Mouse (Mus musculus): ENCODE results near the gene Rpl22.

Rpl22 gene

GRCm38 (mm10) chr4:152338419-152339292 is 13.1 kb downstream of the Rpl22 start, which contains the start of gene Chd5:
Gene Chd5 (plus strand): TSS chr4:152338651.
- DNase-seq (ENCODE audit: low read depth, low spot score), result no peak

DNA sequence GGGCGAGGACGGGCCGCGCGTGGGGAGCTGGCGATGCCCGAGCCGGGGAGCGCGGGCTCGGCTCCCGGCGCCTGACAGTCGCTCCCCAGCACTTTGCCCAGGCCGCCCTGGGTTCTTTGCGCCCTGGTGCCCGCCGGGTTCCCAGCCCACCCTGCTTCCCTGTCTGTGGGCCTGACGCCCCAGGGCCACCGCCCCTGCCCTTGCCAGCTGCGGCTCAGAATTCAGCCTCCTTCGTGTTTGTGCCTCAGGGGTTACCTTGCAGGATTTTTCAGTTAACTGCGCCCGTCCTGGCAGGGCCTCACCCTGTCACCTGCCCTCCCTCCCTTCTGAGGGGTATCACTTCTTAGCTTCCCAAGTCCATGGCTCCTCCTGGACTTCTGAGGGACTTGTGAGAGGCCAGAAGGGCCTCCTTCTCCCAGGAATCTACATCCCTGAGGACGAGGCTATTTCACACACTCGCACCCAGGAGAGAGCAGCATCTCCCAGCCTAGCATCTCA is 13.8 kb downstream of the Rpl22 start:
- no peak for DNase-seq (ENCODE audit: low read depth, low spot score)

- DNase-seq (ENCODE audit: low read depth, low spot score), result no peak
Measured at GRCm38 (mm10) chr4:152340584-152341284, 15.2 kb downstream of the Rpl22 start.

GRCm38 (mm10) chr4:152343296-152343695 is 17.8 kb downstream of the Rpl22 start:
- DNase-seq (ENCODE audit: low read depth, low spot score), result peak; percentile 55

GRCm38 (mm10) chr4:152344651-152345050 is 19.1 kb downstream of the Rpl22 start:
- no peak for DNase-seq (ENCODE audit: low read depth, low spot score)

GRCm38 (mm10) chr4:152345120-152345889 is 19.8 kb downstream of the Rpl22 start:
- DNase-seq (ENCODE audit: low read depth, low spot score), result no peak

DNA sequence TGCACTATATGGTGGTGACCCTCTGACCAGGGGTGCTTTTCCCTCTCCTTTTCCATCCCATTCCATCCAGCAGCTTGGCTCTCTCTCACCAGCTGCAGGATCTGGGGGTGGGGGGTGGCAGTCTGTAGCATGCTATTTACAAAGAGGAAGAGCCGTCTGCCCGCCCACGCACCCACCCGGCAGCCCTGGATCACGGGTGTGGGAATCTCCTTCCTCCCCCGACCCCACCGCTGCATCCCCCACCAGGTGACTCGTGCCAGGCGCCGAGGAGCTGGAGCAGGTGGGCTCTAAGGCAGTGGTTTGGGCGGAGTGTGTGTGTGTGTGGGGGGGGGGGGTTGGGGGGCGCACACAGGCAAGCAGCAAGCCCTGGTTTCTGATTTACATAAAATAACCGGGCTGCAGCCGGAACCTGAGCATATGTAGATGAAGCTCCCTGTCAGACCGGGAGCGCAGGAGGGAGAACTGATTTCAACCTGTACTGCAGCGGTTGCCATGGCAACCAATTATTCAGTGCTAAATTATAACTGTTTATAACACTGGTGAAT is 24.4 kb downstream of the Rpl22 start:
- DNase-seq (ENCODE audit: low read depth, low spot score), result peak; percentile 65

DNA sequence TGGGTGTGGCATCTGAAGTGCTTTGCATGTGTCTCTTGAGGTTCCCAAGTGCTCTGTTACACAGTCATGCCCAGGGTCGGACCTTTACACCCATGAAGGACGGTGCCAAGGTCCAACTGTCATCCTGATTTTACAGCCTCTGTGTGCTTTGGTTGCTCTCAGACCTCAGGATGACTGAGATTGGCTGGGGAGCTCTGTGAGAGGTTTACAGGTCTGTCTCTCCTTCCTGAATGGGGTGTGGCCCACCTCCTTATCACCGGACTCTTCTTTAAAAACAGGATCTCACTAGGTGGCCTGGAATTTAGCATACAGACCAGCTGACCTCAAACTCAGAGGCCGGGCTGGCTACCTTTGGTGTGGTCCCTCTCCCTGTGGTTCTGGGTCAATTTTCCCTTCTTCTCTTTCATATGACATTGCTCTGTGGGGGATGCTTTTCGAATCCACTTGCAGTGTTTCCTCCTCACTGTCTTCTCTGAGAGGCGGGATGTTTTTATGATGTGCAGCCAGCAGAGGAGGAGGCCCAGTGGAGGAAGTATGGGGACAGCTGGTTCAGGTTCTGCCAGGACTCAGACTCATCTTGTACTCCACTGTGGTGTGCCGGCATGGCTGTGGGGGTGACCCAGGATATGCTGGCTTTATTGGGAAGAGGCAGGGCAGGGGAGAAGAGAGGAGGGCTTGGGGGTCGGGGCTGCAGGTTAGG is 25.3 kb downstream of the Rpl22 start:
- DNase-seq (ENCODE audit: low read depth, low spot score), result no peak

DNA sequence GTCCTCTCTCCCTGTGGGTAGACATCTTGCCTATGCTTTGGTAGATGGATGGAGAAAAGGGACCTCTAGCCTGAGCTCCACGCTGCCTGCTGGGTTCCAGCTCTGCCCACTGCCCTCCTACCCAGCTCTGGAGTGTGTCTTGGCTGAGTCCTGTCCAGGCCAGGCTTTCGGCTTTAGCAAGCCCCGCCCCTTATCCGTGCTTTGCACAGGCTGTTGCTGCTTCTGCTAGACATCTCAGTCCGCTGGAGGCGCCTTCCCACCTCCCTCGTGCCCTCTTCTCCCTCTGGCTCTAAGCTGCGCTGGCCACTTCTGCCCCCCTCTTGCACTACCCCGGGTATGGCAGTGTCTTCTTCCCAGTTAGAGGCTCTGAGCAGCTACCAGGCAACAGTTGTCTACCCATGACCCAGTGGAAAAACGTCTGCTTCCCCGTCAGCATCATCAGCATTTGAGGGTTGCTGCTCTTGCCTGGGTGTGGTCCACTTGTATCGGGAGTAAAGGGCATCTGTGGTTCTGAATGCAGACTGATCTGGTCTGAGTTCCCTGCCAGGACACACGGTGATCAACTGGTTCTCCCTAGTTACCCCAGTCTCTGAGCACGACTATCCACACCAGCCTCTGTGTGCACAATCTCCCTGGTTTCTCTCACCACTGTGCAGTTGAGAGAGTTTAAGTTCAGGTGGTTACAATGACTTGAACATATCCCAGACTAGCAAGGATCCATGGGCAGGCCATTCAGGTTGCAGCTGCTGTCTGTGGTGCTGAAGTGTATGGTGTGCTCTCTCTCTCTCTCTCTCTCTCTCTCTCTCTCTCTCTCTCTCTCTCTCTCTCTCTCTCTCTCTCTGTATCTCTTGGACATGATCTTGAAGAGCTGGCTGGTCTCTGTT is 26.1 kb downstream of the Rpl22 start:
- peak; percentile 64 for DNase-seq (ENCODE audit: low read depth, low spot score)

DNA sequence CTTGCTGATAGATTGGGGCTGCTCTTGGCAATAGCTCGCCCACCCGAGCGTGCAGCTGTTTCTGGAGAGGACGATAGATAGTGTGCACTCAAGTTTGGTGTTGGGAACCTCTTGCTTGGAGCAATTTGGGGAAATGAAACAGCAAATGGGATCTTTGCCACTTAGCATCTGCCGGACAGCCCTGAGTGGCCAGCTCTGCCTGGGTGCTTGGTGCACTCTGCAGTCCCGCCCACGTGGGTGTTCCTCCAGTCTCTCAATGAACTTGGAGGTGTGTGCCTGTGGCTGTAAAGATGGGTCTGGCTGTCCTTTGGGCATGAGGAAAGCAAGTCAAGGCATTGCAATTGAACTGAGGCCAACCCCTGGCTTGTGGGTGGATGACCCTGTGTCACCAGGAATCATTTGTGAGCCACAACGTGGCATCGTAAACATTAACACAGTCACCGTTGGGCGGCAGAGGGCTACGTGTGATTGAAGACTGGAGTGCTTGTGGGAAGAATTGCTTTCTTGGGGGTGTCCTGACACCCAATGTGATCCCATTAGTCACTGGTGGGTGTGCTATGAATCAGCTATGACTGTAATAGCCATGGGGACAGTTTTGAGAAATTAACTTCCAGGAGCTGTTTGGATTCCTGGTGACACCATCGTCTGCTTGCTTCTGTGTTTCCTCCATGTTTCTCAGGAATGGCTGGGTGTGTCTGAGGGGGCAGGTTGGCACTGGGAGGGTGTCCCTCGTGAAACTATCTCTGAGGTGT is 28.5 kb downstream of the Rpl22 start:
- DNase-seq (ENCODE audit: low read depth, low spot score), result no peak

DNA sequence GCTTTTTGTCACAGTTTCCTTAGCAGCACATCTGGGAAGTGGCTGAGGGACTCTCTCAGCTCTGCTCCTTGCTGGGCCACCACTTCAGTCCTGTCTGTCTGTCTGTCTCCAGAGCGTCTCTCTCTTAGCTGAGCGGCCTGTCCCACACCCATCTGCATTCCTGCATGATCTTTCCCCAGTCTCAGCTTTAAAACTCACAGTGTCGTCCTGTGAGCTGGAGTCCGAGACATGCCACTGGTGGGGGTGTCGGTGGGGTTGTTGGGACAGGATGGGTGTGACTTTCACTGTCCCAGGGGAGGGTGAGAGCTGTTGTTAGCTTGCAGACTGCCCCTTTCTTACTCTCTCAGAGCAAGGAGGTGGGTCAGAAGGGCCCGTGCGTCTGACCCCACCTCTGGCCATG is 30.1 kb downstream of the Rpl22 start:
- no peak for DNase-seq (ENCODE audit: low read depth, low spot score)

GRCm38 (mm10) chr4:152359700-152360099 is 34.2 kb downstream of the Rpl22 start:
- no peak for DNase-seq (ENCODE audit: low read depth, low spot score)

DNA sequence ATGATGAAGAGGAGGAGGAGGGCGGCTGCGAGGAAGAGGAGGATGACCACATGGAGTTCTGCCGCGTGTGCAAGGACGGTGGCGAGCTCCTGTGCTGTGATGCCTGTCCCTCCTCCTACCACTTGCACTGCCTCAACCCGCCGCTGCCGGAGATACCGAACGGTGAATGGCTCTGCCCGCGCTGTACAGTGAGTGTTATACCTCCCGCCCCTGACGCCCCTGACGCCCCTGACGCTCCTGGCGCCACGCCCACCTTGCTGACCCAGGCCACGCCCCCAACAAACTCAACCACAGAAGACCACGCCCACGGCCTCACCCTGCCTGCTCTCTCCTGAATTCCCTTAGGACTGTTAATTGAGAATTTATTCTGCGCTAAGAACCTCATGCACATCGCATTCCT is 35.3 kb downstream of the Rpl22 start:
- DNase-seq (ENCODE audit: low read depth, low spot score), result peak; percentile 71

GRCm38 (mm10) chr4:152362180-152362579 is 36.6 kb downstream of the Rpl22 start:
- DNase-seq (ENCODE audit: low read depth, low spot score), result no peak

DNA sequence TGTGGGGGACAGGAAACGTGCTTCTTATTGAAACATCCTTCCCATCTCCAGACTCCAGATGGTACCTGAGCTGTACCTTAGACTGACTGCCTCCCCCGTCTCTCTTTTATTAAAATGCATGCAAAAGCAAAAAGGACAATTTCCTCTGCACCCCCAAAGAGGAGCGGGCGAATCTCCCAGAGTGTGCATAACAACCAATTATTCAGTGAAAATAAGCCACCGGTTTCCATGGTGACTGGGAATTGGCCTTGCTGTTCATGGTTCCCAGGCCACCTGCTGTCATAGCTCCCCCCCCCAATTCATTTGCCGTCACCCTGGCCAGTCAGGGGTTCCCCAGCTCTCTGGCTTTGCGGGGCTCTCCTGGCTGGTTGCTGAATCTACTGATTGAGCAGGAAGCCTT is 39.7 kb downstream of the Rpl22 start:
- no peak for DNase-seq (ENCODE audit: low read depth, low spot score)

DNA sequence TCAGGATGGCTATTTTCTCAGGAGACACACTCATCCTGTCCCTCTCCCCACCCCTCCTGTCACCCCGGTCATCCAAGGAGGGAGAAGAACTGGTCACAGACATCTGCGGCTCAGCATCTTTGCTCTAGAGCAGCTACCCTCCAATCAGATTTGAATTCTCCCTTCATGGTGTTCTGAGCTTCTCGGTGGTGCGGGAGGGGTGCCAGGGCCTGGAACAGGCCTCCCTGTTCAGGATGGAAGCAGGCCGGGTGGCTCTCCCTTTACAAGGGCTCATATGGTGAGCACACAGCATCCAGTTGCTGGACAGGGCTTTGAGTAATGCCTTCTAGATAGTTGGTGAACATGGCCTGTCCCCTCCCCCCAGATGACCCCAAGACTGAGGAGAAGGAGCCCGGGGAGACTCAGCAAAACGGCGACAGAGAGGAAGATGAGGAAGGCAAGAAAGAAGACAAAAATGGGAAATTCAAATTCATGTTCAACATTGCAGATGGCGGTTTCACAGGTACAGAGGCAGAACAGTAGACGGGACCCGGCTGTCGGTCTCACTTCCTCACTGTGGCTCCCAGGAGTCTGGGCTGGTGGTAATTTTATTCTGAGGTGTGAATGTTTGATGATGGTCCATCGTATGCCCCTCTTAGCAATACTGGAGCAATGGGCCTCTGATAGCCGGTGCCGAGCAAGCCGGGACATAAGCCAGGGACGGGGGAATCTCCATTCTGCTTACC is 57.1 kb downstream of the Rpl22 start:
- no peak for DNase-seq (ENCODE audit: low read depth, low spot score)

Data from mesoderm, embryonic 11.5 days (tissue).